Mouse (Mus musculus): ENCODE measurements around the gene Ucp2. TPM values are rescaled to one million over a fixed set of nuclear protein-coding genes. Genes with fewer than 3 reads are reported as not detected.

Gene Ucp2
- polyA plus RNA-seq, 1 experiment from 2014 or later, result 71.5 TPM

GRCm38 (mm10) chr7:100465656-100466309, 27.4 kb upstream of the Ucp2 start:
- no peak overlapping the region for H3K4me3 ChIP-seq (replicated peaks)
- 67% methylated on average over 5 of the region's 5 CpGs for WGBS
- no peak overlapping the region for H3K4me2 ChIP-seq
- no peak overlapping the region for H3K27ac ChIP-seq (replicated peaks)
- no peak overlapping the region for H3K9ac ChIP-seq (replicated peaks)
- H3K9me3 ChIP-seq (replicated peaks), result no peaks in the 10 kb centered on the region
- H3K27me3 ChIP-seq (replicated peaks), result no peaks in the 10 kb centered on the region
- peaks cover 28% of the 10 kb centered on the region for H3K36me3 ChIP-seq
- no peak for ATAC-seq (ENCODE audit: low FRiP score)
- H3K4me1 ChIP-seq, result peaks cover 8% of the 10 kb centered on the region

GRCm38 (mm10) chr7:100466781-100467510, 26.2 kb upstream of the Ucp2 start:
- WGBS, result 93% methylated on average over 11 of the region's 11 CpGs
- no peak overlapping the region for H3K27ac ChIP-seq (replicated peaks)
- H3K9me3 ChIP-seq (replicated peaks), result no peaks in the 10 kb centered on the region
- no peak overlapping the region for H3K9ac ChIP-seq (replicated peaks)
- H3K4me2 ChIP-seq, result no peak overlapping the region
- ATAC-seq (ENCODE audit: low FRiP score), result no peak
- no peak overlapping the region for H3K4me3 ChIP-seq (replicated peaks)
- H3K27me3 ChIP-seq (replicated peaks), result no peaks in the 10 kb centered on the region
- peaks cover 24% of the 10 kb centered on the region for H3K36me3 ChIP-seq
- H3K4me1 ChIP-seq, result peaks cover 8% of the 10 kb centered on the region

DNA sequence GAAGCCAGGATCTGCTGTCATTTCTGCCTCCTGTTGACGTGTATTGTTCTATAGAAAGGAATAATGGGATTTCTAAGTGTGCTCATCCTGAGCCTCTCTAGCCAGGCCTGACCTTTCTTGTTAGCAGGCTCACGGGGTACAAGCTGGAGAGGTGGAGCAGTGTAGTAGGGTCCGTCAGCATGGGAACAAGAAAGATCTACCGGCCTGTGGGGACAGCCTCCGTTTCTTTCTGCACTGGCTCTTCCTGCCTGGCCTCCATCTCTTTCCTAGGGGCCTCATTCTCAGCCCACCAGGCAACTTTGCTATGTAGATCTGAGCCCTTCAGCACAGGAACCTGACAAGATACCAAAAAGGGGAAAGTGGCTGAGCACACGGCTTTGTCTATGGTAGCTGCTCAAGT, 24.4 kb upstream of the Ucp2 start:
- no peak overlapping the region for H3K27ac ChIP-seq (replicated peaks)
- H3K36me3 ChIP-seq, result peaks cover 21% of the 10 kb centered on the region
- no peak overlapping the region for H3K4me3 ChIP-seq (replicated peaks)
- WGBS, result 96% methylated on average over 6 of the region's 6 CpGs
- H3K9me3 ChIP-seq (replicated peaks), result no peaks in the 10 kb centered on the region
- no peak overlapping the region for H3K4me2 ChIP-seq
- peaks cover 8% of the 10 kb centered on the region for H3K4me1 ChIP-seq
- no peak overlapping the region for H3K9ac ChIP-seq (replicated peaks)
- no peaks in the 10 kb centered on the region for H3K27me3 ChIP-seq (replicated peaks)
- no peak for ATAC-seq (ENCODE audit: low FRiP score)

GRCm38 (mm10) chr7:100469502-100469901, 23.6 kb upstream of the Ucp2 start:
- no peak overlapping the region for H3K4me3 ChIP-seq (replicated peaks)
- no peaks in the 10 kb centered on the region for H3K9me3 ChIP-seq (replicated peaks)
- H3K27me3 ChIP-seq (replicated peaks), result no peaks in the 10 kb centered on the region
- H3K4me2 ChIP-seq, result no peak overlapping the region
- ATAC-seq (ENCODE audit: low FRiP score), result no peak
- H3K9ac ChIP-seq (replicated peaks), result no peak overlapping the region
- H3K27ac ChIP-seq (replicated peaks), result no peak overlapping the region
- peaks cover 8% of the 10 kb centered on the region for H3K4me1 ChIP-seq
- WGBS, result 95% methylated on average over 1 of the region's 1 CpGs
- H3K36me3 ChIP-seq, result peaks cover 20% of the 10 kb centered on the region

- Histone ChIP-seq H3K4me3 (replicated peaks) (no peak overlapping the region), H3K9ac (replicated peaks) (no peak overlapping the region), H3K36me3 (peaks cover 16% of the 10 kb centered on the region; the same call in 1 of the 2 replicates), H3K9me3 (replicated peaks) (no peaks in the 10 kb centered on the region), H3K4me2 (no peak overlapping the region), H3K27me3 (replicated peaks) (no peaks in the 10 kb centered on the region), H3K4me1 (no peaks in the 10 kb centered on the region), H3K27ac (replicated peaks) (no peak overlapping the region)
- WGBS, result 96% methylated on average over 11 of the region's 11 CpGs
- no peak for ATAC-seq (ENCODE audit: low FRiP score)
Observed at GRCm38 (mm10) chr7:100470796-100471406, 22.2 kb upstream of the Ucp2 start.

- Histone ChIP-seq H3K9me3 (replicated peaks) (no peaks in the 10 kb centered on the region), H3K27ac (replicated peaks) (no peak overlapping the region), H3K4me3 (replicated peaks) (no peak overlapping the region), H3K36me3 (peaks cover 16% of the 10 kb centered on the region; the same call in 1 of the 2 replicates), H3K27me3 (replicated peaks) (no peaks in the 10 kb centered on the region), H3K9ac (replicated peaks) (no peak overlapping the region), H3K4me2 (no peak overlapping the region), H3K4me1 (no peaks in the 10 kb centered on the region)
- no peak for ATAC-seq (ENCODE audit: low FRiP score)
- WGBS, result 96% methylated on average over 1 of the region's 1 CpGs
Observed at GRCm38 (mm10) chr7:100471407-100471797, 21.7 kb upstream of the Ucp2 start.

DNA sequence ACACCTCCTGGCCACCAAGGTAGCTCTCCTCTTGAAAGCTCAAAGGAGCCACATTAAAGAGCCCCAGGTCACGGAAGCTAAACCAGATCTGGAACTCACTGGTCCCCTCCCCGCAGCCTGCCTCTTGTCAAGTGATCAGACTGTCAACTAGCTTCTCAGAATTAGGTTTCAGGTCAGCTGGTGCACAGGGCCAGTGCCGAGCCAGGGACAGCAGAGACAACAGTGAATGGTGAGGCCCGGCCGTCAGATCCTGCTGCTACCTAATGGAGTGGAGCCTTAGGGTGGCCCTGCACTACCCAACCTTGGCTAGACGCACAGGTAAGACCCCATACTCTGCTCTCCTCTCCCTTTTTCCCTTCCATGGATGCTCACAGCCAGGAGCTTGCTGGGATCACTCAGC, 20.4 kb upstream of the Ucp2 start, which contains the start of gene Ucp3:
Gene Ucp3, plus strand, starts transcription at position 214 of the 400 bp plus-strand sequence.
- Histone ChIP-seq H3K4me2 (no peak within 1 kb of the TSS), H3K36me3 (peaks cover 16% of the 10 kb centered on the region; the same call in 1 of the 2 replicates), H3K4me3 (replicated peaks) (no peak within 1 kb of the TSS), H3K4me1 (no peaks in the 10 kb centered on the region), H3K9me3 (replicated peaks) (no peaks in the 10 kb centered on the region), H3K27me3 (replicated peaks) (no peaks in the 10 kb centered on the region), H3K9ac (replicated peaks) (no peak within 1 kb of the TSS), H3K27ac (replicated peaks) (no peak within 1 kb of the TSS)
- 88% methylated on average over 6 of the region's 6 CpGs for WGBS
- no peak for ATAC-seq (ENCODE audit: low FRiP score)

GRCm38 (mm10) chr7:100473846-100474454, 19.2 kb upstream of the Ucp2 start:
- Histone ChIP-seq H3K9ac (replicated peaks) (no peak overlapping the region), H3K4me1 (no peaks in the 10 kb centered on the region), H3K4me2 (no peak overlapping the region), H3K9me3 (replicated peaks) (no peaks in the 10 kb centered on the region), H3K4me3 (replicated peaks) (no peak overlapping the region), H3K27me3 (replicated peaks) (no peaks in the 10 kb centered on the region), H3K36me3 (peaks cover 13% of the 10 kb centered on the region; the same call in 1 of the 2 replicates), H3K27ac (replicated peaks) (no peak overlapping the region)
- WGBS, result 90% methylated on average over 9 of the region's 9 CpGs
- no peak for ATAC-seq (ENCODE audit: low FRiP score)

DNA sequence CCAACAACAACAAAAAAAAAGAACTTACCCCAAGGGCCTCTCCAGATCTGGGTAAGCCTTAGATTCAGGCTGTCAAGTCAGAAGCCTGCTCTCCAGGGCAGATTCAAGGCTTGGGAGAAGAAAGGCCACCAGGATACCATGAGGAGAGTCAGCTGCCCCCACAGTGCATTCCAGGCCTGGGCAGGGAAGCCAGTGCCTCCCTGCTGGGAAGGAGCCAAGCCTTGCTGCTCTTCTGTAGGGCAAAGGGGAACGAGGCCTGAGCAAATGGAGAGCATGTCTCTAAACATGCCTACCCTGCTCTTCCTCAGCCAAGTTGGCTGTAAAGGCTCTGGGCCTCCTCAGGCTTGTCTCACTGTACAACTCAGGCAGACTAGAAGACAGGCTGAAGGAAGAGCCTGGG, 18.5 kb upstream of the Ucp2 start:
- no peak overlapping the region for H3K9ac ChIP-seq (replicated peaks)
- no peak overlapping the region for H3K4me2 ChIP-seq
- no peak overlapping the region for H3K27ac ChIP-seq (replicated peaks)
- ATAC-seq (ENCODE audit: low FRiP score), result no peak
- no peaks in the 10 kb centered on the region for H3K27me3 ChIP-seq (replicated peaks)
- H3K4me3 ChIP-seq (replicated peaks), result no peak overlapping the region
- H3K4me1 ChIP-seq, result no peaks in the 10 kb centered on the region
- no peaks in the 10 kb centered on the region for H3K9me3 ChIP-seq (replicated peaks)
- H3K36me3 ChIP-seq, result peaks cover 6% of the 10 kb centered on the region; the same call in 1 of the 2 replicates
- WGBS, result 60% methylated on average over 1 of the region's 1 CpGs

DNA sequence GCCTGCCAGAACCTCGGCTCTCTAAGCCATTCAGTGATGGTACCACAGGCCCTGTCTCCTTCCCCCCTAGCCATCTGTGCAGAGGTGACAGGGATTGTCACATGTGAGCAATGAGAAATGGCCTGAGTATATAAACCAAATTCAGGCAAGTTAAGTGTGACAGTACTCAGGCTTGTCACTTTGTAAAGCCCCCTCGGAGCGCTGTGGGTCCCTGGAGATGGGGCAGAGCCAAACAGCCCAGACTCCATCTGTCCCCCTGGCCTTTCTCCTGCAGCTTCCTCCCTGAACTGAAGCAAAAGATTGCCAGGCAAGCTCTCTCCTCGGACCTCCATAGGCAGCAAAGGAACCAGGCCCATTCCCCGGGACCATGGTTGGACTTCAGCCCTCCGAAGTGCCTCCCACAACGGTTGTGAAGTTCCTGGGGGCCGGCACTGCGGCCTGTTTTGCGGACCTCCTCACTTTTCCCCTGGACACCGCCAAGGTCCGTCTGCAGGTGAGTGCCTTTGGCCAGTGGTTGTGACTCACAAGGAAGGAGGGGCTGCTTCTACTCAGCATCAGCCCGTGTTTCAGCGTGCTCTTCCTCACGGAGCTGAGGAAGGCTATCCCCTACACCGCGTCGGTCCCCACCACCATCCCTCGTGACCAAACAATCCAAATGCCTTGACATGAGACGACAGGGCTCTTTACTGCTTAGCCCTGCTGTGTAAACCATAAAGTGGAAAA, 13.9 kb upstream of the Ucp2 start:
- Histone ChIP-seq H3K36me3 (no peaks in the 10 kb centered on the region), H3K4me3 (replicated peaks) (no peak overlapping the region), H3K4me1 (no peaks in the 10 kb centered on the region), H3K9ac (replicated peaks) (no peak overlapping the region), H3K27me3 (replicated peaks) (no peaks in the 10 kb centered on the region), H3K4me2 (no peak overlapping the region), H3K27ac (replicated peaks) (no peak overlapping the region), H3K9me3 (replicated peaks) (no peaks in the 10 kb centered on the region)
- no peak for ATAC-seq (ENCODE audit: low FRiP score)
- WGBS, result 74% methylated on average over 20 of the region's 20 CpGs

DNA sequence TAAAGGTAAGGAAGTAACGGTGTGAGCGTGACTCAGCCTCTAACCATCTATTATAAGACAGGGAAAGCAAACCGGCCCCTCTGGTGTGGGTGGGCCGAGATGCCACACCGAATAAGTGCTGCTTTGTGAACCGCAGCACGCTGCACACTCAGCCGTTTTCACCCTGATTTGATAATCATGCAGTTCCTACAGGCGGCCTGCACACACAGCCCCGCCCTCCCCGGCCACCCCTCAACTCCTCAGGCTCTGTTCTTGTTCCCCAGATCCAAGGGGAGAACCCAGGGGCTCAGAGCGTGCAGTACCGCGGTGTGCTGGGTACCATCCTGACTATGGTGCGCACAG, 13.3 kb upstream of the Ucp2 start:
- H3K27ac ChIP-seq (replicated peaks), result no peak overlapping the region
- WGBS, result 71% methylated on average over 15 of the region's 15 CpGs
- no peaks in the 10 kb centered on the region for H3K27me3 ChIP-seq (replicated peaks)
- no peak overlapping the region for H3K9ac ChIP-seq (replicated peaks)
- no peaks in the 10 kb centered on the region for H3K4me1 ChIP-seq
- no peaks in the 10 kb centered on the region for H3K9me3 ChIP-seq (replicated peaks)
- no peak overlapping the region for H3K4me3 ChIP-seq (replicated peaks)
- ATAC-seq (ENCODE audit: low FRiP score), result no peak
- H3K36me3 ChIP-seq, result no peaks in the 10 kb centered on the region
- no peak overlapping the region for H3K4me2 ChIP-seq
